Mouse (Mus musculus): ENCODE data around the gene Gm45062.

- no peak for TF ChIP-seq GATA1 (IDR thresholded peaks at IDR 0.05; ENCODE audit: low read length)
- no peak for TF ChIP-seq TAL1 (IDR thresholded peaks at IDR 0.05; ENCODE audit: low read length)
Observed at GRCm38 (mm10) chr6:8560682-8561081, 301.4 kb downstream of the Gm45062 start.

Data from erythroblast, embryonic 14.5 days (primary cell).